Mouse (Mus musculus) urinary bladder, adult 2 months (tissue): ENCODE data around the gene Tspan32. TPM values are rescaled to one million over a fixed set of nuclear protein-coding genes. Genes with fewer than 3 reads are reported as not detected.
A peak's percentile ranks its signal among the peaks of the same experiment; 100 is the strongest.

ENCODE experiments used
- DNase-seq: peaks from one replicate; pipeline ENCODE4 v3.0.0; 2022; ENCODE audit warnings: low spot score
- polyA plus RNA-seq: library from polyadenylated mRNA; depleted of rRNA; stranded (reverse); fragments of >200 nt; gene quantifications from 2 replicates; pipeline ENCODE4 v1.2.3, GENCODE M21; 2012

Gene Tspan32
- polyA plus RNA-seq, 1 experiment, result 2.8 TPM

- DNase-seq, result peak; percentile 89
Observed at GRCm38 (mm10) chr7:143007599-143008369, 2.9 kb downstream of the Tspan32 start.

GRCm38 (mm10) chr7:143008370-143008926, 3.6 kb downstream of the Tspan32 start:
- DNase-seq, result no peak

- no peak for DNase-seq
Observed at GRCm38 (mm10) chr7:143008996-143009665, 4.3 kb downstream of the Tspan32 start.

GRCm38 (mm10) chr7:143009996-143010395, 5.2 kb downstream of the Tspan32 start:
- no peak for DNase-seq

GRCm38 (mm10) chr7:143011226-143011625, 6.4 kb downstream of the Tspan32 start:
- DNase-seq, result no peak

- no peak for DNase-seq
Observed at GRCm38 (mm10) chr7:143012230-143012875, 7.5 kb downstream of the Tspan32 start.

- DNase-seq, result no peak
Observed at GRCm38 (mm10) chr7:143013420-143014178, 8.8 kb downstream of the Tspan32 start.

GRCm38 (mm10) chr7:143014862-143015659, 10.2 kb downstream of the Tspan32 start:
- no peak for DNase-seq

GRCm38 (mm10) chr7:143015755-143016423, 11.0 kb downstream of the Tspan32 start:
- DNase-seq, result peak; percentile 40

GRCm38 (mm10) chr7:143016424-143017142, 11.7 kb downstream of the Tspan32 start:
- DNase-seq, result no peak

- DNase-seq, result no peak
Observed at GRCm38 (mm10) chr7:143017181-143017580, 12.3 kb downstream of the Tspan32 start.

- DNase-seq, result no peak
Observed at GRCm38 (mm10) chr7:143020040-143020439, 15.2 kb downstream of the Tspan32 start.

- no peak for DNase-seq
Observed at GRCm38 (mm10) chr7:143020764-143021163, 15.9 kb downstream of the Tspan32 start.

GRCm38 (mm10) chr7:143021356-143022164, 16.7 kb downstream of the Tspan32 start:
- no peak for DNase-seq

GRCm38 (mm10) chr7:143023499-143023898, 18.7 kb downstream of the Tspan32 start:
- no peak for DNase-seq

- no peak for DNase-seq
Observed at GRCm38 (mm10) chr7:143024293-143024692, 19.4 kb downstream of the Tspan32 start.

- DNase-seq, result no peak
Observed at GRCm38 (mm10) chr7:143025496-143025895, 20.6 kb downstream of the Tspan32 start.

GRCm38 (mm10) chr7:143027196-143027595, 22.4 kb downstream of the Tspan32 start:
- no peak for DNase-seq

- DNase-seq, result no peak
Observed at GRCm38 (mm10) chr7:143031816-143032215, 27.0 kb downstream of the Tspan32 start.
